Mouse (Mus musculus): ENCODE data around the gene Enho.

Gene Enho

GRCm38 (mm10) chr4:41628202-41628927 is 11.8 kb downstream of the Enho start:
- DNase-seq, result no peak

- no peak for DNase-seq
These were observed 18.1 kb downstream of the Enho start for GRCm38 (mm10) chr4:41622071-41622470.

- DNase-seq, result no peak
These were observed 21.0 kb downstream of the Enho start for GRCm38 (mm10) chr4:41618916-41619746.

- DNase-seq, result no peak
These were observed 24.2 kb downstream of the Enho start for GRCm38 (mm10) chr4:41615661-41616599.

GRCm38 (mm10) chr4:41614156-41614555 is 26.0 kb downstream of the Enho start:
- peak in 1 of 2 experiments; percentile 20 for DNase-seq

GRCm38 (mm10) chr4:41612166-41612565 is 28.0 kb downstream of the Enho start:
- DNase-seq, result no peak

- no peak for DNase-seq
These were observed 29.5 kb downstream of the Enho start for GRCm38 (mm10) chr4:41610594-41610980.

GRCm38 (mm10) chr4:41609681-41610593 is 30.2 kb downstream of the Enho start:
- DNase-seq, result peak; percentile 10 to 14

GRCm38 (mm10) chr4:41606784-41607183 is 33.3 kb downstream of the Enho start:
- no peak for DNase-seq

GRCm38 (mm10) chr4:41604476-41605396 is 35.4 kb downstream of the Enho start:
- no peak for DNase-seq

GRCm38 (mm10) chr4:41602818-41603217 is 37.3 kb downstream of the Enho start:
- DNase-seq, result no peak
